7 mouse cellular contexts compared by ENCODE assay signal in genomic region chr19:3684957-3685580, GRCm38 (mm10). TPM values are rescaled to one million over a fixed set of nuclear protein-coding genes. Genes with fewer than 3 reads are reported as not detected.
A peak's percentile ranks its signal among the peaks of the same experiment; 100 is the strongest.
DNase-seq lines count a peak whose midpoint lies in the region; ATAC-seq lines count a peak whose summit lies in the region.

No protein-coding gene starts in this region.

- WGBS in heart, embryonic 14.5 days, result 27% methylated on average over 11 of the region's 11 CpGs
- 15% methylated on average over 11 of the region's 11 CpGs for WGBS in liver, embryonic 16.5 days (ENCODE audit: insufficient replicate concordance)
- WGBS in stomach, embryonic 16.5 days, result 7% methylated on average over 11 of the region's 11 CpGs

- DNase-seq in 416B (ENCODE audit: low read depth), result peak; percentile 14
- peak; percentile 39 for DNase-seq in Muller cell, postnatal 12 days (ENCODE audit: inconsistent ontology term)
- no peak for DNase-seq in frontal cortex, postnatal 36 days (ENCODE audit: low spot score in 2 of 2)
- DNase-seq in left cerebral cortex, adult 8-10 months (ENCODE audit: low spot score in 2 of 2), result no peak

- peak overlapping the region; percentile 97 for H3K4me2 ChIP-seq in heart, embryonic 14.5 days (ENCODE audit: low read length)
- H3K4me2 ChIP-seq in liver, embryonic 16.5 days (ENCODE audit: low read depth, low read length), result peak overlapping the region; percentile 69
- peak overlapping the region; percentile 94 for H3K4me2 ChIP-seq in stomach, embryonic 16.5 days (ENCODE audit: low read depth, low read length)

- H3K27me3 ChIP-seq in heart, embryonic 14.5 days (ENCODE audit: control insufficient read depth, insufficient read depth, low read length), result no peaks in the 10 kb centered on the region
- H3K27me3 ChIP-seq in liver, embryonic 16.5 days (ENCODE audit: control insufficient read depth, insufficient read depth, low read depth, low read length), result peaks cover 22% of the 10 kb centered on the region
- no peaks in the 10 kb centered on the region for H3K27me3 ChIP-seq in stomach, embryonic 16.5 days (ENCODE audit: control insufficient read depth, insufficient read depth, low read length)

- peak overlapping the region; percentile 53 to 84 for H3K27ac ChIP-seq in heart, embryonic 14.5 days (replicated peaks in 1 of 2; ENCODE audit: control insufficient read depth in 1 of 2, insufficient read depth in 1 of 2, low read depth in 2 of 2, low read length in 2 of 2)
- peak overlapping the region; percentile 79 for H3K27ac ChIP-seq in liver, embryonic 16.5 days (ENCODE audit: low read length)
- H3K27ac ChIP-seq in stomach, embryonic 16.5 days (ENCODE audit: low read length), result peak overlapping the region; percentile 92

- H3K4me3 ChIP-seq in heart, embryonic 14.5 days (ENCODE audit: control insufficient read depth in 1 of 2, insufficient read depth in 1 of 2, low read depth in 1 of 2, low read length in 2 of 2), result peak overlapping the region; percentile 60 to 91
- peak overlapping the region; percentile 70 for H3K4me3 ChIP-seq in liver, embryonic 16.5 days (ENCODE audit: low read depth, low read length)
- H3K4me3 ChIP-seq in stomach, embryonic 16.5 days (replicated peaks; ENCODE audit: low read length), result peak overlapping the region; percentile 90

- no peaks in the 10 kb centered on the region for H3K9me3 ChIP-seq in heart, embryonic 14.5 days (ENCODE audit: control insufficient read depth, low read length)
- no peaks in the 10 kb centered on the region for H3K9me3 ChIP-seq in liver, embryonic 16.5 days (replicated peaks; ENCODE audit: control insufficient read depth, low read length)
- no peaks in the 10 kb centered on the region for H3K9me3 ChIP-seq in stomach, embryonic 16.5 days (replicated peaks; ENCODE audit: control insufficient read depth, low read length)

- peaks cover 27 to 28% of the 10 kb centered on the region in 2 experiments for H3K4me1 ChIP-seq in heart, embryonic 14.5 days (ENCODE audit: control insufficient read depth in 2 of 2, insufficient read depth in 2 of 2, low read length in 2 of 2)
- peaks cover 39% of the 10 kb centered on the region for H3K4me1 ChIP-seq in liver, embryonic 16.5 days (ENCODE audit: control insufficient read depth, low read depth, low read length)
- H3K4me1 ChIP-seq in stomach, embryonic 16.5 days (ENCODE audit: control insufficient read depth, insufficient read depth, low read length), result peaks cover 50% of the 10 kb centered on the region

- H3K9ac ChIP-seq in heart, embryonic 14.5 days (ENCODE audit: low read length), result peak overlapping the region; percentile 89
- peak overlapping the region; percentile 72 for H3K9ac ChIP-seq in liver, embryonic 16.5 days (ENCODE audit: low read depth, low read length)
- H3K9ac ChIP-seq in stomach, embryonic 16.5 days (ENCODE audit: low read length), result peak overlapping the region; percentile 98

- no peaks in the 10 kb centered on the region for H3K36me3 ChIP-seq in heart, embryonic 14.5 days (ENCODE audit: control insufficient read depth, insufficient read depth, low read length)
- H3K36me3 ChIP-seq in liver, embryonic 16.5 days (ENCODE audit: control insufficient read depth, insufficient read depth), result no peaks in the 10 kb centered on the region
- no peaks in the 10 kb centered on the region for H3K36me3 ChIP-seq in stomach, embryonic 16.5 days (ENCODE audit: control insufficient read depth, insufficient read depth, low read length)

- no peak for ATAC-seq in heart, embryonic 14.5 days (ENCODE audit: insufficient number of reproducible peaks, insufficient read depth, low FRiP score, low read depth)
- no peak for ATAC-seq in liver, embryonic 16.5 days (ENCODE audit: low read depth)
- no peak for ATAC-seq in stomach, embryonic 16.5 days (ENCODE audit: insufficient read depth, low FRiP score)

RNA-seq across cellular contexts. Expression of gene Lrp5, which starts 1.3 kb away (rescaled TPM):
- 4.1 and 5.0 TPM in 2 replicates for polyA plus RNA-seq in heart, embryonic 14.5 days (2014; fragmentation: Nextera tagmentation; extraction: Ambion mirVana)
- 2.2 and 2.7 TPM in 2 replicates for polyA plus RNA-seq in liver, embryonic 16.5 days (2015; fragmentation: Nextera tagmentation; extraction: Ambion mirVana)
- polyA plus RNA-seq in stomach, embryonic 16.5 days (2015; fragmentation: Nextera tagmentation; extraction: Ambion mirVana), result 5.0 and 5.5 TPM in 2 replicates
- 10 to 100 TPM in 1 of 4 experiments, 1 to 10 TPM in 3; 7.9 to 10.6 (median 8.4) TPM for total RNA-seq in left cerebral cortex, adult 8-10 months (2022)

RNA-seq across cellular contexts. Expression of gene 1810055G02Rik, which starts 23.0 kb away (rescaled TPM):
- 18.0 and 18.2 TPM in 2 replicates for polyA plus RNA-seq in heart, embryonic 14.5 days (2014; fragmentation: Nextera tagmentation; extraction: Ambion mirVana)
- 15.8 and 16.5 TPM in 2 replicates for polyA plus RNA-seq in liver, embryonic 16.5 days (2015; fragmentation: Nextera tagmentation; extraction: Ambion mirVana)
- 37.1 and 39.9 TPM in 2 replicates for polyA plus RNA-seq in stomach, embryonic 16.5 days (2015; fragmentation: Nextera tagmentation; extraction: Ambion mirVana)
- total RNA-seq in left cerebral cortex, adult 8-10 months (2022), result 10 to 100 TPM; 25.9 to 28.3 (median 26.3) TPM

Comparison
In these comparisons a context has a peak if more than half of its experiments do, and no peak if none do; other contexts are left out.
1. DNase-seq: peak in 416B (single experiment) and Muller cell, postnatal 12 days (single experiment); none in frontal cortex, postnatal 36 days (0 of 2) and left cerebral cortex, adult 8-10 months (0 of 2).
2. Peak in every context shown above with its lines, with median percentiles within 50 percentile points of each other: H3K27ac ChIP-seq, H3K4me2 ChIP-seq, H3K4me3 ChIP-seq and H3K9ac ChIP-seq.